Mouse (Mus musculus): Measurements from ENCODE around the gene Olfr510. TPM values are rescaled to one million over a fixed set of nuclear protein-coding genes. Genes with fewer than 3 reads are reported as not detected.
"Not testable (repeated sequence)": the region's sequence is repeated elsewhere in the genome, so short reads cannot be mapped to it uniquely, and the experiment has no call there.

The Olfr510 gene
- total RNA-seq (2021): not detected
- long read RNA-seq, experiment 1: 0 reads
- long read RNA-seq, experiment 2: 0 reads

GRCm38 (mm10) chr7:108666118-108666517 is at the start of gene Olfr510:
Gene Olfr510, plus strand, starts transcription at chr7:108666418.
- no peak for DNase-seq

- DNase-seq: not testable (repeated sequence)
These were observed 49.4 kb upstream of the Olfr510 start for GRCm38 (mm10) chr7:108616781-108617180.

GRCm38 (mm10) chr7:108621514-108621913 is 44.7 kb upstream of the Olfr510 start, which contains the start of gene Olfr507:
Gene Olfr507, plus strand, starts transcription at chr7:108621814.
- no peak for DNase-seq

DNA sequence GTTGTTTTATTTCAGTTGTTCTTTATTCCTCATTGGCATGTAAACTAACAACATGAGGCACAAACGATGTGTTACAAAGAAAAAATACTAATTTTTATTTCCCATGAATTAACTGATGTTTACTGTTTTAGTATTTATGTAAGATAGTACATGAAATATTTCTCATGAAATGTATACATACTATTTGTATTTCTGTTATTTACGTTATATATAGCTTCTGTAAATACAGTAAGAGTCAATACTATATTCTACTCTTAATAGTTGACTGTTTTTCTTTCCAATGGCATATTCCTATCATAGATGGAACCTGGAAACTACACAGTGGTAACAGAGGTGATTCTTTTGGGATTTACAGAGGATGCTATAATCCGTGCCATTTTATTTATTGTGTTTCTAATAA is 36.5 kb upstream of the Olfr510 start, which contains the start of gene Olfr508:
Gene Olfr508 (plus strand): TSS at position 301 of the 400 bp plus-strand sequence.
- DNase-seq: no peak

- no peak for DNase-seq
These were observed 14.4 kb upstream of the Olfr510 start, which contains the start of gene Olfr509 for GRCm38 (mm10) chr7:108651806-108652205. Gene Olfr509, minus strand, starts transcription at chr7:108651906.

GRCm38 (mm10) chr7:108662419-108662818 is 3.8 kb upstream of the Olfr510 start:
- no peak for DNase-seq

DNA sequence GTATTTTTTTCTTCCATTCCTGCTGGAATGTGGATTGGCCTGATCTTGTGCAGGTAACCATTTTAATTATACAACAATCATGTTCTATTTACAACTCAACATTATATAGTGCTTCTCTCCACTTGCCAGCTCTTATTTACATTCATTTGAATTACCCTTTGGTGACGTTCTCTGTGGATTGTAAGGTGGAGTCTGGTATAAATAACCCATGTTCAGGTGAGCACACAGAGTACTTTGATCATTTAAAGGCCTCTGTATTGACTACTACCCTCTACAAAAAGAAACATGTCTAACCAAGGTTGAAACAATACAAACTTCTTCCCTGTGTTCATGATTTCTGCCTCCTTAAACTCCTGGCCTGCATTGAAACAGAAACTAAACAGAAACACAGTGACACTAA is 4.8 kb downstream of the Olfr510 start:
- DNase-seq: no peak

DNA sequence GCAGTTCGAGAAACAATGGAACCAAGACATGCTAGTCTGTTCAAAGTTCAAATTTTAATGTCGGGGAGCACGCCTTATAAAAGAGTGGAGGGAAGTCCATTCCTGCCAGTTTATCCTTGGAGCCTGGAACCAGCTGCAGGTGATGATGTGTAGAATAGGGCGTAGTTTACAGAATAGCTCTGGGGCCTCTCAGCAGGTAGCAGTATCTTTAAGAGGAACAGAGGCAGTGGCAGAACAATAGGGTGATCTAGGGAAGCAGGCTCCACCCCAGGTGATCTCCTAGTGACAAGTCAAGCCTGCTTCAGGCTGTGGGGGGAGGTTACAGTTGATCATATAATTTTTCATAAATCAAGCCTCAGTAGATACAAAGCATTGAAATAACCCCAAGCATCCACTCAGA is 12.7 kb downstream of the Olfr510 start:
- no peak for DNase-seq

DNA sequence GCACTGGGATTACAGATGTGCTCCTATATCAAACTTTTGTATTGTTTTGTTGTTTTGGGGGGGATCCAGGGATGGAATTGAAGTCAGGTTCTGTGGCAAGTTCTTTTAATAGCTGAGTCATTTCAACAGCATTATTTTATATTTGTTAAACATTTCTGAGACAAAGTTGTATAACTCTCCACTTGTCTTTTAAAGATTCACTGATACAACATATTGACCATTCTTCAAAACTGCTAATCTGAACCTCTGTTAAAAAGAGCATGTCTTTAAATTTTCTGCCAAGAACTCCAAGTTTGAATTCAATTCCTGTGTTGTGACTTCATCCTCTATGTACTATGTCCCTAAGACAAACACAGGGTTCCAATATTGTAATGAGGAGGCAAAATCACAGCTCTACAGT is 46.8 kb downstream of the Olfr510 start, which contains the start of gene Olfr512:
Gene Olfr512 (plus strand): TSS at position 301 of the 400 bp plus-strand sequence.
- DNase-seq: no peak

Other genes with a start within 250 kb of the Olfr510 start
- not detected for gene Olfr497, start 246.0 kb upstream of the Olfr510 start, total RNA-seq (2021)
- gene Olfr498, start 201.1 kb upstream of the Olfr510 start, total RNA-seq (2021): not detected
- not detected for gene Olfr502, start 141.4 kb upstream of the Olfr510 start, total RNA-seq (2021)
- not detected for gene Olfr503, start 121.9 kb upstream of the Olfr510 start, total RNA-seq (2021)
- not detected for gene Olfr504, start 100.6 kb upstream of the Olfr510 start, total RNA-seq (2021)
- gene Olfr506, start 55.6 kb upstream of the Olfr510 start, total RNA-seq (2021): not detected
- not detected for gene Olfr507, start 44.6 kb upstream of the Olfr510 start, total RNA-seq (2021)
- gene Olfr508, start 36.4 kb upstream of the Olfr510 start, total RNA-seq (2021): not detected
- gene Olfr509, start 14.5 kb upstream of the Olfr510 start, total RNA-seq (2021): not detected
- not detected for gene Olfr512, start 46.9 kb downstream of the Olfr510 start, total RNA-seq (2021)
- gene Olfr513, start 84.6 kb downstream of the Olfr510 start, total RNA-seq (2021): not detected
- gene Olfr514, start 159.6 kb downstream of the Olfr510 start, total RNA-seq (2021): not detected
- gene Olfr516, start 184.1 kb downstream of the Olfr510 start, total RNA-seq (2021): not detected
- not detected for gene Olfr517, start 206.0 kb downstream of the Olfr510 start, total RNA-seq (2021)
- not detected for gene Olfr518, start 218.6 kb downstream of the Olfr510 start, total RNA-seq (2021)
- gene Olfr519, start 228.0 kb downstream of the Olfr510 start, total RNA-seq (2021): not detected

Data from gastrocnemius, postnatal 25 days (tissue).